In the genomic region with DNA sequence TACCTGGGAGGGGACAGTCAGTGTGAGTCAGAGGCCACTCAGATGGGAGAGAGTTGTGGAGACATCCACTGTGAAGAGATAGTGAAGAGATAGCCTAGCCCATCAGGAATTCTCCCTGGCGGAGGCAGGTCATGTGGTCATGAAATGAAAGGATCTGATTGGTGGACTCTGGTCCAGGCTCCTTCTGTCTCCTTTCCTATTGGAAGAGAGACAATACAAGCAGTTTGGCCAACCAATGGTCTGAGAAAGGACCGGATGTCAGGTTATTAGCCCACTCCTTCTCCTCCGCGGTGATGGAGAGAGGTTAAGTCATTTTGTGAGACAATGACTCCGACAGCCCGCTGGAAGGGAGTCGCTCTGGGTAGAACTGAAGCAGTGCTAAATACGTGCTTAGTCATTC, we compare ENCODE assay signal across 21 mouse cellular contexts. TPM values are rescaled to one million over a fixed set of nuclear protein-coding genes. Genes with fewer than 3 reads are reported as not detected.
DNase-seq lines count a peak whose midpoint lies in the region; ATAC-seq lines count a peak whose summit lies in the region.
"Had no signal": no experiment of that assay in that cellular context is flagged by ENCODE, and none has a peak within 500 bp of the region (broad histone marks: within the 10 kb centered on the region; RNA-seq: fewer than 3 reads in every experiment).

No protein-coding gene starts in this region.

- H3K4me3 ChIP-seq in lung, embryonic 16.5 days (ENCODE audit: low read length) = no peak overlapping the region
- no peak overlapping the region for H3K4me3 ChIP-seq in kidney, embryonic 15.5 days (replicated peaks)
- H3K4me3 ChIP-seq: forebrain, embryonic 12.5 days; heart, embryonic 15.5 days; hindbrain, embryonic 13.5 days had no signal

- no peak for ATAC-seq in lung, embryonic 16.5 days (ENCODE audit: low read depth)
- ATAC-seq in kidney, embryonic 15.5 days (replicated peaks; ENCODE audit: low FRiP score) = no peak
- ATAC-seq: midbrain, embryonic 16.5 days had no signal

- intact Hi-C loops in heart, postnatal 36 days (cut with DNase I) = loop anchor here (5.0 kb wide), 1 partner anchor 513 kb away; no protein-coding TSS in a partner anchor

- no peaks in the 10 kb centered on the region for H3K27me3 ChIP-seq in lung, embryonic 16.5 days (ENCODE audit: control insufficient read depth, insufficient read depth, low read depth, low read length)
- H3K27me3 ChIP-seq in kidney, embryonic 15.5 days = no peaks in the 10 kb centered on the region
- H3K27me3 ChIP-seq: forebrain, embryonic 12.5 days; heart, embryonic 15.5 days; hindbrain, embryonic 13.5 days had no signal

- WGBS in lung, embryonic 16.5 days = 81% methylated on average over 8 of the region's 8 CpGs
- 81% methylated on average over 8 of the region's 8 CpGs for WGBS in kidney, embryonic 15.5 days

- no peaks in the 10 kb centered on the region for H3K36me3 ChIP-seq in lung, embryonic 16.5 days (ENCODE audit: control insufficient read depth, insufficient read depth, low read length)
- H3K36me3 ChIP-seq in kidney, embryonic 15.5 days = no peaks in the 10 kb centered on the region
- H3K36me3 ChIP-seq: forebrain, embryonic 12.5 days; heart, embryonic 15.5 days; hindbrain, embryonic 13.5 days had no signal

- DNase-seq in heart, adult 11 months = peak; percentile 93
- no peak for DNase-seq in heart, postnatal 36 days
- DNase-seq in lung, postnatal 14 days = no peak
- DNase-seq in MN1 (ENCODE audit: low spot score) = peak; percentile 88
- DNase-seq in testis, postnatal 14 days (ENCODE audit: low spot score) = peak; percentile 81
- no peak for DNase-seq in adrenal gland, postnatal 4 days (ENCODE audit: low spot score in 2 of 2)
- DNase-seq: adrenal gland, postnatal 36 days; cerebellum, adult 11 months; heart, adult 18-20 months; kidney, adult 18-20 months; kidney, postnatal 25 days had no signal

- no peaks in the 10 kb centered on the region; the same call in 1 of the 2 replicates for H3K4me1 ChIP-seq in lung, embryonic 16.5 days (replicated peaks; ENCODE audit: control insufficient read depth, insufficient read depth, low read length)
- H3K4me1 ChIP-seq in kidney, embryonic 15.5 days = peaks cover 12% of the 10 kb centered on the region
- H3K4me1 ChIP-seq: heart, embryonic 15.5 days had no signal

- peak overlapping the region; percentile 3; the same call in 1 of the 2 replicates for H3K27ac ChIP-seq in lung, embryonic 16.5 days (ENCODE audit: low read length)
- no peak overlapping the region for H3K27ac ChIP-seq in kidney, embryonic 15.5 days
- H3K27ac ChIP-seq: forebrain, embryonic 12.5 days; hindbrain, embryonic 13.5 days; liver, embryonic 14.5 days had no signal

- no peaks in the 10 kb centered on the region; the same call in 1 of the 2 replicates for H3K9me3 ChIP-seq in lung, embryonic 16.5 days (ENCODE audit: control insufficient read depth, low read length)
- no peaks in the 10 kb centered on the region for H3K9me3 ChIP-seq in kidney, embryonic 15.5 days (replicated peaks)
- H3K9me3 ChIP-seq: forebrain, embryonic 12.5 days; heart, embryonic 15.5 days; hindbrain, embryonic 13.5 days had no signal

- H3K9ac ChIP-seq in lung, embryonic 16.5 days (ENCODE audit: low read length) = no peak overlapping the region
- H3K9ac ChIP-seq in kidney, embryonic 15.5 days = no peak overlapping the region
- H3K9ac ChIP-seq: forebrain, embryonic 12.5 days; heart, embryonic 15.5 days; hindbrain, embryonic 13.5 days; liver, embryonic 14.5 days had no signal

- no peak overlapping the region for H3K4me2 ChIP-seq in lung, embryonic 16.5 days (ENCODE audit: low read depth, low read length)
- no peak overlapping the region for H3K4me2 ChIP-seq in kidney, embryonic 15.5 days
- H3K4me2 ChIP-seq: forebrain, embryonic 12.5 days; heart, embryonic 15.5 days; hindbrain, embryonic 13.5 days had no signal

RNA-seq across cellular contexts. Expression of a gene that starts 26.8 kb away (rescaled TPM):
- total RNA-seq in heart, postnatal 36 days (2021) = under 1 TPM; 0.27 to 0.53 TPM
- polyA plus RNA-seq in lung, embryonic 16.5 days (2015; fragmentation: Nextera tagmentation; extraction: Ambion mirVana) = 1.8 and 2.3 TPM in 2 replicates
- 10 to 100 TPM in 1 of 2 experiments, 1 to 10 TPM in 1; 1.3 to 12.9 TPM for total RNA-seq in adrenal gland, postnatal 4 days (2021)
- 1.8 and 2.3 TPM in 2 replicates for polyA plus RNA-seq in kidney, embryonic 15.5 days (2015; fragmentation: Nextera tagmentation; extraction: Ambion mirVana)
- total RNA-seq: layer of hippocampus, postnatal 10 days; left cerebral cortex, postnatal 25 days had no signal
- polyA plus RNA-seq: forebrain, embryonic 12.5 days; neural tube, embryonic 11.5 days had no signal

Comparison
In these comparisons a context has a peak if more than half of its experiments do, and no peak if none do; other contexts are left out.
1. DNase-seq: peak in heart, adult 11 months (single experiment), MN1 (single experiment) and testis, postnatal 14 days (single experiment); none in heart, postnatal 36 days (0 of 2), lung, postnatal 14 days (single experiment) and adrenal gland, postnatal 4 days (0 of 2).